Mouse (Mus musculus) brain, embryonic 14.5 days (tissue): ENCODE measurements around the gene Cdc40. TPM values are rescaled to one million over a fixed set of nuclear protein-coding genes. Genes with fewer than 3 reads are reported as not detected.
"Not testable (repeated sequence)": the region's sequence is repeated elsewhere in the genome, so short reads cannot be mapped to it uniquely, and the experiment has no call there.

Experiments
- DNase-seq: peaks from one replicate; pipeline ENCODE4 v3.0.0-alpha.2; 2011; ENCODE audit warnings: low read depth
- CTCF ChIP-seq: fragments of 200-500 bp; IDR thresholded peaks from 2 replicates; pipeline ENCODE4 v1.5.1; 2012; ENCODE audit warnings: inconsistent platforms, mild to moderate bottlenecking, moderate library complexity, borderline replicate concordance; ENCODE audit not compliant: insufficient read depth, insufficient read length; ENCODE audit errors: extremely low read depth
- POLR2A ChIP-seq: fragments of 200-500 bp; IDR thresholded peaks from 2 replicates; pipeline ENCODE4 v1.6.1; 2012; ENCODE audit warnings: mild to moderate bottlenecking, inconsistent platforms, borderline replicate concordance; ENCODE audit not compliant: poor library complexity, insufficient read depth, insufficient read length, severe bottlenecking; ENCODE audit errors: extremely low read depth
- polyA plus RNA-seq: library from polyadenylated mRNA; depleted of rRNA; stranded (reverse); fragments of >200 nt; gene quantifications from 2 replicates; pipeline ENCODE4 v1.2.3, GENCODE M21; 2012; rRNA removed

Cdc40 gene
- polyA plus RNA-seq, 1 experiment, result 21.5 TPM

- no peak for DNase-seq
- TF ChIP-seq CTCF, result no peak
- no peak for TF ChIP-seq POLR2A
Measured at GRCm38 (mm10) chr10:40816471-40816870, 66.6 kb downstream of the Cdc40 start.

- DNase-seq, result no peak
- TF ChIP-seq POLR2A (no peak), CTCF (peak; percentile 39; the same call in 1 of the 2 replicates)
Measured at GRCm38 (mm10) chr10:40813627-40814026, 69.5 kb downstream of the Cdc40 start.

- DNase-seq, result not testable (repeated sequence)
Measured at GRCm38 (mm10) chr10:40809411-40809910, 73.7 kb downstream of the Cdc40 start.

- no peak for DNase-seq
- TF ChIP-seq POLR2A (no peak), CTCF (no peak)
Measured at GRCm38 (mm10) chr10:40806221-40806620, 76.9 kb downstream of the Cdc40 start.

- DNase-seq, result no peak
- TF ChIP-seq CTCF, result no peak
- no peak for TF ChIP-seq POLR2A
Measured at GRCm38 (mm10) chr10:40805221-40805620, 77.9 kb downstream of the Cdc40 start.

GRCm38 (mm10) chr10:40792115-40792514, 91.0 kb downstream of the Cdc40 start:
- DNase-seq, result no peak
- TF ChIP-seq POLR2A, result no peak
- TF ChIP-seq CTCF, result no peak

- TF ChIP-seq POLR2A (no peak), CTCF (no peak)
- DNase-seq, result no peak
Measured at GRCm38 (mm10) chr10:40790406-40790805, 92.7 kb downstream of the Cdc40 start.

Other genes starting within 250 kb of the Cdc40 start
- gene Mettl24, start 200.0 kb downstream of the Cdc40 start, polyA plus RNA-seq, result 0.19 and 0.26 TPM in 2 replicates
- gene Wasf1, start 164 bp upstream of the Cdc40 start, polyA plus RNA-seq, result 63.5 and 90.5 TPM in 2 replicates
- gene Gpr6, start 189.0 kb upstream of the Cdc40 start, polyA plus RNA-seq, result 1.7 and 1.9 TPM in 2 replicates